Mouse (Mus musculus) kidney, postnatal 36 days (tissue): ENCODE measurements at regions not wholly inside any gene's neighbourhood (a gene's known extent, or its start where the extent isn't known, plus 50 kb on each side); places are given as distances from the start of the nearest gene placed in this dataset.
"Not testable (repeated sequence)": the region's sequence is repeated elsewhere in the genome, so short reads cannot be mapped to it uniquely, and the experiment has no call there.

ENCODE experiments used
- DNase-seq, 2 experiments: peaks; one replicate each; pipeline ENCODE4 v3.0.0; 2021 to 2022; ENCODE audit warnings: mixed read lengths in 2 of 2

- peak; percentile 37 to 47 for DNase-seq
Measured at GRCm38 (mm10) chr2:51682177-51682576, 54.9 kb downstream of the Tas2r134 start.

- no peak for DNase-seq
Measured at GRCm38 (mm10) chr2:51682745-51683144, 55.4 kb downstream of the Tas2r134 start.

GRCm38 (mm10) chr2:51705110-51705509 lies 77.8 kb downstream of the Tas2r134 start:
- DNase-seq = no peak

GRCm38 (mm10) chr2:51708701-51709100 lies 81.4 kb downstream of the Tas2r134 start:
- DNase-seq = no peak

GRCm38 (mm10) chr2:51712611-51713010 lies 85.3 kb downstream of the Tas2r134 start:
- DNase-seq = no peak

- DNase-seq = no peak
Measured at GRCm38 (mm10) chr2:51730805-51731204, 103.5 kb downstream of the Tas2r134 start.

- no peak for DNase-seq
Measured at GRCm38 (mm10) chr2:51731703-51732102, 104.4 kb downstream of the Tas2r134 start.

GRCm38 (mm10) chr2:51732355-51732754 lies 105.0 kb downstream of the Tas2r134 start:
- no peak for DNase-seq

GRCm38 (mm10) chr2:51733218-51733617 lies 105.9 kb downstream of the Tas2r134 start:
- no peak for DNase-seq

GRCm38 (mm10) chr2:51736452-51736851 lies 109.1 kb downstream of the Tas2r134 start:
- no peak for DNase-seq

- DNase-seq = no peak
Measured at GRCm38 (mm10) chr2:51747675-51748319, 120.5 kb downstream of the Tas2r134 start.

GRCm38 (mm10) chr2:51749247-51749646 lies 121.9 kb downstream of the Tas2r134 start:
- no peak for DNase-seq

GRCm38 (mm10) chr2:51752941-51753564 lies 125.7 kb downstream of the Tas2r134 start:
- no peak for DNase-seq

GRCm38 (mm10) chr2:51753565-51754031 lies 126.3 kb downstream of the Tas2r134 start:
- DNase-seq = no peak

- DNase-seq = no peak
Measured at GRCm38 (mm10) chr2:51757361-51757760, 130.1 kb downstream of the Tas2r134 start.

GRCm38 (mm10) chr2:51758093-51758492 lies 130.8 kb downstream of the Tas2r134 start:
- no peak for DNase-seq

- no peak for DNase-seq
Measured at GRCm38 (mm10) chr2:51762866-51763265, 135.6 kb downstream of the Tas2r134 start.

- no peak for DNase-seq
Measured at GRCm38 (mm10) chr2:51767507-51768135, 140.3 kb downstream of the Tas2r134 start.

- DNase-seq = no peak
Measured at GRCm38 (mm10) chr2:51768298-51769271, 141.3 kb downstream of the Tas2r134 start.

- DNase-seq = no peak
Measured at GRCm38 (mm10) chr2:51785169-51785568, 149.8 kb downstream of the Rbm43 start.

- DNase-seq = no peak
Measured at GRCm38 (mm10) chr2:51788896-51789295, 146.1 kb downstream of the Rbm43 start.

GRCm38 (mm10) chr2:51793291-51793690 lies 141.7 kb downstream of the Rbm43 start:
- DNase-seq = not testable (repeated sequence)

GRCm38 (mm10) chr2:51799856-51800255 lies 135.1 kb downstream of the Rbm43 start:
- DNase-seq = no peak
